Mouse (Mus musculus) E14TG2a.4 (cell line): ENCODE results near the gene Rtn3.

Experiments
- H3K27me3 ChIP-seq: 2 replicates; pipeline ENCODE4 v1.6.1; 2014; ENCODE audit warnings: low read length, control low read depth; ENCODE audit not compliant: insufficient read depth
- H3K36me3 ChIP-seq: 2 replicates; pipeline ENCODE4 v1.6.1; 2014; ENCODE audit warnings: low read length, control low read depth; ENCODE audit not compliant: insufficient read depth
- H3K4me1 ChIP-seq: replicated peaks from 2 replicates; pipeline ENCODE4 v1.6.1; 2014; ENCODE audit warnings: low read depth, low read length, control low read depth
- H3K4me3 ChIP-seq: replicated peaks from 2 replicates; pipeline ENCODE4 v1.5.1; 2014; ENCODE audit warnings: mild to moderate bottlenecking, low read length
- H3K9me3 ChIP-seq: 2 replicates; pipeline ENCODE4 v1.6.1; 2014; ENCODE audit warnings: low read length, control low read depth
- CTCF ChIP-seq: conservative IDR thresholded peaks from 2 replicates; pipeline ENCODE4 v1.5.1; 2014; ENCODE audit warnings: low read length
- NANOG ChIP-seq: IDR thresholded peaks from 2 replicates; pipeline ENCODE4 v1.6.1; 2014; ENCODE audit warnings: borderline replicate concordance, low read length, mixed read lengths
- POU5F1 ChIP-seq: IDR thresholded peaks from 2 replicates; pipeline ENCODE4 v1.6.1; 2014; ENCODE audit warnings: low read length, borderline replicate concordance

The Rtn3 gene

GRCm38 (mm10) chr19:7441493-7441892 is 41.6 kb downstream of the Rtn3 start:
- H3K27me3 ChIP-seq: no peaks in the 10 kb centered on the region
- H3K4me1 ChIP-seq: peaks cover 14% of the 10 kb centered on the region
- TF ChIP-seq NANOG (no peak), POU5F1 (no peak), CTCF (peak; percentile 98)
- peaks cover 4% of the 10 kb centered on the region; the same call in 1 of the 2 replicates for H3K36me3 ChIP-seq
- H3K4me3 ChIP-seq: peak overlapping the region; percentile 70
- no peaks in the 10 kb centered on the region for H3K9me3 ChIP-seq

- H3K27me3 ChIP-seq: no peaks in the 10 kb centered on the region
- peaks cover 15% of the 10 kb centered on the region for H3K4me1 ChIP-seq
- TF ChIP-seq POU5F1 (no peak), NANOG (no peak), CTCF (no peak)
- H3K9me3 ChIP-seq: no peaks in the 10 kb centered on the region
- no peak overlapping the region for H3K4me3 ChIP-seq
- H3K36me3 ChIP-seq: peaks cover 30% of the 10 kb centered on the region
These were observed 44.8 kb downstream of the Rtn3 start for GRCm38 (mm10) chr19:7438295-7438694.

DNA sequence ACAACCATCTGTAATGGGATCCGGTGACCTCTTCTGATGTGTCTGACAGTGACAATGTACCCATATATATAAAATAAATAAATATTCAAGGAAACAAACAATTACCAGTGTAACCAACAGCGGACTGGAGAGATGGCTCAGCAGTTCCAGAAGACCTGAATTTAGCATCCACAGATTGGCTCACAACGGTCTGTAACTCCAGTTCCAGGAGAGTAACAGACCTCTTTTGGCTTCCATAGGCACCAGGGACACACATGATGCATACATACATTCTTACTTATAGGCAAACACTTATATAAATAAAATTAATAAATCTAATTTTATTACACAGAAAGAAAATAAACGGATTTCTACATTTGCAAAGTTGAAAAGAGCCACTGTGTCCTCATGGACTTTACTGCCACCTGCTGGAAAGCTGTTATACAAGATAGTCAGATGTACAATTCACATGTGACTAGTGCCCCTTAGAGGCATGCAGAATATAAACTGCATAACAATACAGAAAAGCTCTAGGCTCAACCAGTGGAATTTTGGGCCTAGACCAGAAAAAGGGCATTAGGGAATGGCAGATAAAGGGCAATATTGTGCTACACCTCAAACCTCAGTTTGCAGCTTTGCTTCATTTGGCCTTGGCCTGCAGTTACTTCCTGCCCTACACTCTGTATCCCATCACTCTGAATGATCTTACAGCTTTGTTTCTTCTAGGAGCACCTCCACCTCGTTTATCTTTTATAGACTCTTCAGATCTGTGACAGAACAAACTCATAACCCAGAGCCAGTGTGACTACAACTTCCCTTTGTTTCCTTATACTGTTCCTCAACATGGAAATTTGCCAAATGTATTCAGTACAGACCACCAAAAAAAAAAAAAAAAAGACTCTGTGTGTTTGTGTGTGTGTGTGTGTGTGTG is 46.8 kb downstream of the Rtn3 start:
- peaks cover 11% of the 10 kb centered on the region for H3K4me1 ChIP-seq
- no peaks in the 10 kb centered on the region for H3K27me3 ChIP-seq
- H3K36me3 ChIP-seq: peaks cover 49% of the 10 kb centered on the region
- TF ChIP-seq CTCF (peak; percentile 61), POU5F1 (peak; percentile 94), NANOG (no peak)
- H3K4me3 ChIP-seq: no peak overlapping the region
- H3K9me3 ChIP-seq: no peaks in the 10 kb centered on the region

DNA sequence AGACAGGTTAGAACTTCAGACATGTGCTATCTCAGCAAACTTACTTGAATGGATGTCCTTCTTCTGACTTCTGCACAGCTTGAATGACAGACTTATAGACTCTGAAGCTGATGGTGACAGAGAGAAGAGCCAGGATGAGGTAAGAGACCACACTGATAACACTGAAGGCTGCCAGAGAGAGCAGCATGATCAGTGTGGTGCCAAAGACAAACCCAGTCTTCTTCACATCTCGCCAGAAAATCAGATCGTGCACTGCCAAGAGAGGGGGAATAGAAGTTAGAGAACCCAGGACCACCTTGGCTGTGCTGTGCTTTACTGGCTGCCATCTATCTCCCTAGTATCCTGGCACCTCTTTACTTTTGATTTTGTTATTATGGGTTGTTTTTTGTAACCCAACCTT is 48.2 kb downstream of the Rtn3 start:
- peaks cover 60% of the 10 kb centered on the region for H3K36me3 ChIP-seq
- peaks cover 4% of the 10 kb centered on the region for H3K4me1 ChIP-seq
- TF ChIP-seq CTCF: no peak
- no peak for TF ChIP-seq POU5F1
- TF ChIP-seq NANOG: no peak
- H3K27me3 ChIP-seq: no peaks in the 10 kb centered on the region
- no peaks in the 10 kb centered on the region for H3K9me3 ChIP-seq
- H3K4me3 ChIP-seq: no peak overlapping the region

DNA sequence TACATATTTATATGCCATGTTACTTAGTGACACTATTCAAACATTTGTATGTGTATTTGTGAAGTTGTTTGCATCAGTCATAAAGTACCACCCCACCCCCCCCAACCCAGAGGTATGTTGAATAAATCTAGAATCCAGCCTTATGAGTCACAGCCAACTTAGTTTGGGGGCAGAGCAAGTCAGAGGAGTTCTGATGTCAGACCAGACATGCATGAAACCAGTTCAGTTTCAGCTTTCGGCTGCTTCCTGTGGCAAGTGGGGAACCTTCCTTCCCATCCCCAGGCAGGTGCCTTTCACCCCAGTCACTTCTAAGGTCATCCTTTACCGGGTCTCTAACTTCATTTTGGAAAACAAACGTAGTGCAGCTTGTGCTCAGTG is 57.7 kb downstream of the Rtn3 start:
- H3K27me3 ChIP-seq: peaks cover 40% of the 10 kb centered on the region
- TF ChIP-seq CTCF: no peak
- no peak overlapping the region for H3K4me3 ChIP-seq

GRCm38 (mm10) chr19:7424590-7425397 is 58.3 kb downstream of the Rtn3 start:
- Histone ChIP-seq H3K4me3 (0 out of 2 replicates have a peak overlapping the region, but pooled peaks have one; percentile 2), H3K27me3 (peaks cover 46% of the 10 kb centered on the region)

More for the DNA sequence above, 57.7 kb downstream of the Rtn3 start:
- H3K4me1 ChIP-seq: peaks cover 52% of the 10 kb centered on the region
- H3K36me3 ChIP-seq: peaks cover 74% of the 10 kb centered on the region
- H3K9me3 ChIP-seq: no peaks in the 10 kb centered on the region

DNA sequence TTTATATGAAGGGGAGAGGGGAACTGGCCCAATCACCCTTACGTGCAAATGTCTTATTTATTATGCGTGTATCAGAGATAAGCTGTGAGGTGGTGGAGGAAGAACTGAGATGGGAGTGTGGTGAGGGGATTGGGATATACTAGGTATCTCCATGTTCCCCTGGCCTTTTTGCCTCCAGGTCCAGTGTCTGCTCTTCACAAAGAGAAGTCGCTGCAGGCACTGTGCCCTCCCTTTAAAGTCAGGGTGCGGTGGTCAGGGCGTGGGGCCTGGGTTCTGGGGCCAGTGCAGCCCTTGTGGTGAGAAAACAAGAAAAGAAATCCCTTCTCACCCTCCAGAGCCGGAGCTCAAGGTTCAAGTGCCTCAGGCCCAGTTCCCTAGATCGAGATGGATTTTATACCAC is 59.0 kb downstream of the Rtn3 start:
- Histone ChIP-seq H3K36me3 (peaks cover 73% of the 10 kb centered on the region), H3K4me3 (peak overlapping the region; percentile 77), H3K9me3 (no peaks in the 10 kb centered on the region), H3K4me1 (peaks cover 64% of the 10 kb centered on the region), H3K27me3 (peaks cover 53% of the 10 kb centered on the region)
- TF ChIP-seq POU5F1: no peak
- TF ChIP-seq NANOG: no peak
- no peak for TF ChIP-seq CTCF

More at GRCm38 (mm10) chr19:7424590-7425397, 58.3 kb downstream of the Rtn3 start:
- Histone ChIP-seq H3K9me3 (no peaks in the 10 kb centered on the region), H3K36me3 (peaks cover 74% of the 10 kb centered on the region), H3K4me1 (peaks cover 58% of the 10 kb centered on the region)
- TF ChIP-seq POU5F1 (no peak), NANOG (no peak), CTCF (no peak)

GRCm38 (mm10) chr19:7423656-7424030 is 59.4 kb downstream of the Rtn3 start:
- Histone ChIP-seq H3K4me1 (peaks cover 69% of the 10 kb centered on the region), H3K27me3 (peaks cover 56% of the 10 kb centered on the region), H3K4me3 (peak overlapping the region; percentile 77), H3K36me3 (peaks cover 70% of the 10 kb centered on the region), H3K9me3 (no peaks in the 10 kb centered on the region)
- TF ChIP-seq CTCF: no peak
- TF ChIP-seq NANOG: no peak
- TF ChIP-seq POU5F1: no peak
